ENCODE assay signal across 30 mouse cellular contexts in the genomic region with DNA sequence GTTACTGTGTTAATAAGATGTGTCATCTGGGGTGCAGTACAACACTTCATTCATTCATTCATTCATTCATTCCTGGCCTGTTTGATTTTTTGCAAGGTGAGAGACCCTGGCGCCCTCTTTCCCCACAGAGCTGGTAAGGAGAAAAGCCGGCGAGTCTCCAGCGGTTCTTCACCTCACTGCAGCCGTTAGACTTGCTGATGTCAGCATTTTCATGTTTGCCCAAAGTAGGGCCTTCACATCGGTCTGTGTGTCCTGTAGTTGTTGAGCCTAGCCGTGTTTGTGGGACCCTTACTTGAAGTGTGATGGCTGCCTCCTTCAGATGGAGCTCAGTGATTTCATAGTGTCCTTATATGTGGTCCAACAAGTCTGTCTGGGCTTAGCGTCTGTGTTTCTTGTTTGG. TPM values are rescaled to one million over a fixed set of nuclear protein-coding genes. Genes with fewer than 3 reads are reported as not detected.
DNase-seq lines count a peak whose midpoint lies in the region; ATAC-seq and TF ChIP-seq lines count a peak whose summit lies in the region.
"Had no signal": no experiment of that assay in that cellular context is flagged by ENCODE, and none has a peak within 500 bp of the region (broad histone marks: within the 10 kb centered on the region; RNA-seq: fewer than 3 reads in every experiment).

No protein-coding gene starts in this region.

- no peak for TF ChIP-seq CTCF in forebrain, postnatal 0 days (IDR thresholded peaks at IDR 0.05; ENCODE audit: low read depth)

- H3K9ac ChIP-seq in hindbrain, embryonic 12.5 days, result peak overlapping the region; percentile 9; the same call in 1 of the 2 replicates
- no peak overlapping the region for H3K9ac ChIP-seq in hindbrain, embryonic 16.5 days (ENCODE audit: low read depth, low read length)
- no peak overlapping the region for H3K9ac ChIP-seq in neural tube, embryonic 13.5 days
- H3K9ac ChIP-seq in neural tube, embryonic 15.5 days (replicated peaks), result no peak overlapping the region
- H3K9ac ChIP-seq in forebrain, postnatal 0 days, result no peak overlapping the region
- H3K9ac ChIP-seq: limb, embryonic 15.5 days; liver, embryonic 14.5 days; lung, embryonic 14.5 days had no signal

- peaks cover 45% of the 10 kb centered on the region for H3K4me1 ChIP-seq in hindbrain, embryonic 12.5 days
- H3K4me1 ChIP-seq in hindbrain, embryonic 16.5 days (ENCODE audit: control insufficient read depth, insufficient read depth, low read depth, low read length), result peaks cover 40% of the 10 kb centered on the region
- H3K4me1 ChIP-seq in neural tube, embryonic 13.5 days (replicated peaks), result peaks cover 59% of the 10 kb centered on the region
- H3K4me1 ChIP-seq in neural tube, embryonic 15.5 days, result peaks cover 53% of the 10 kb centered on the region
- H3K4me1 ChIP-seq in forebrain, postnatal 0 days (ENCODE audit: insufficient read depth), result peaks cover 11% of the 10 kb centered on the region

- DNase-seq in forebrain, postnatal 0 days, result no peak
- DNase-seq in left cerebral cortex, adult 8-10 months (ENCODE audit: low spot score in 2 of 2), result no peak
- no peak for DNase-seq in frontal cortex, postnatal 10 days (ENCODE audit: low spot score in 2 of 2)
- DNase-seq: adrenal gland, postnatal 10 days; B cell, adult 2 months; cerebellum, adult 8-10 months; cerebellum, postnatal 36 days; embryo, embryonic 11 days; gastrocnemius, adult 2 months; heart, postnatal 36 days; kidney, adult 8-10 months; kidney, postnatal 10 days; left cerebral cortex, postnatal 4 days; lung, embryonic 14.5 days; right cerebral cortex, postnatal 25 days; spleen, adult 18-20 months had no signal

- ATAC-seq in hindbrain, embryonic 12.5 days (ENCODE audit: low FRiP score), result no peak
- ATAC-seq in hindbrain, embryonic 16.5 days, result no peak
- no peak for ATAC-seq in neural tube, embryonic 13.5 days (ENCODE audit: low read depth)
- ATAC-seq in neural tube, embryonic 15.5 days (ENCODE audit: low FRiP score), result no peak
- no peak for ATAC-seq in forebrain, postnatal 0 days

- H3K4me2 ChIP-seq in hindbrain, embryonic 12.5 days (replicated peaks), result no peak overlapping the region
- no peak overlapping the region for H3K4me2 ChIP-seq in hindbrain, embryonic 16.5 days (ENCODE audit: low read length)
- H3K4me2 ChIP-seq in neural tube, embryonic 13.5 days, result no peak overlapping the region
- no peak overlapping the region for H3K4me2 ChIP-seq in neural tube, embryonic 15.5 days
- no peak overlapping the region for H3K4me2 ChIP-seq in forebrain, postnatal 0 days (ENCODE audit: low read depth)
- H3K4me2 ChIP-seq: limb, embryonic 15.5 days; lung, embryonic 14.5 days had no signal

- H3K4me3 ChIP-seq in hindbrain, embryonic 12.5 days, result no peak overlapping the region
- H3K4me3 ChIP-seq in hindbrain, embryonic 16.5 days (ENCODE audit: low read length), result no peak overlapping the region
- no peak overlapping the region for H3K4me3 ChIP-seq in neural tube, embryonic 13.5 days
- H3K4me3 ChIP-seq in neural tube, embryonic 15.5 days (replicated peaks), result no peak overlapping the region
- no peak overlapping the region for H3K4me3 ChIP-seq in forebrain, postnatal 0 days (ENCODE audit: low read depth, low read length)
- H3K4me3 ChIP-seq: gastrocnemius, adult 2 months; left cerebral cortex, adult 2 months; limb, embryonic 15.5 days had no signal

- no peak overlapping the region for H3K27ac ChIP-seq in hindbrain, embryonic 12.5 days
- H3K27ac ChIP-seq in hindbrain, embryonic 16.5 days (ENCODE audit: low read depth, low read length), result no peak overlapping the region
- 0 out of 2 replicates have a peak overlapping the region, but pooled peaks have one; percentile 4 for H3K27ac ChIP-seq in neural tube, embryonic 13.5 days (replicated peaks)
- no peak overlapping the region; the same call in 1 of the 2 replicates for H3K27ac ChIP-seq in neural tube, embryonic 15.5 days (replicated peaks)
- H3K27ac ChIP-seq in forebrain, postnatal 0 days (ENCODE audit: low read depth, low read length), result peak overlapping the region; percentile 67
- H3K27ac ChIP-seq: gastrocnemius, adult 2 months; left cerebral cortex, adult 2 months; limb, embryonic 15.5 days; liver, embryonic 14.5 days had no signal

- H3K36me3 ChIP-seq in hindbrain, embryonic 12.5 days, result peaks cover 19% of the 10 kb centered on the region
- no peaks in the 10 kb centered on the region for H3K36me3 ChIP-seq in hindbrain, embryonic 16.5 days (ENCODE audit: control insufficient read depth, insufficient read depth, low read length)
- peaks cover 16% of the 10 kb centered on the region for H3K36me3 ChIP-seq in neural tube, embryonic 13.5 days
- H3K36me3 ChIP-seq in neural tube, embryonic 15.5 days, result peaks cover 13% of the 10 kb centered on the region
- peaks cover 14% of the 10 kb centered on the region for H3K36me3 ChIP-seq in forebrain, postnatal 0 days (ENCODE audit: insufficient read depth)

- H3K27me3 ChIP-seq in hindbrain, embryonic 12.5 days, result no peaks in the 10 kb centered on the region
- H3K27me3 ChIP-seq in hindbrain, embryonic 16.5 days (replicated peaks; ENCODE audit: control insufficient read depth, insufficient read depth, low read length), result no peaks in the 10 kb centered on the region
- H3K27me3 ChIP-seq in neural tube, embryonic 13.5 days, result no peaks in the 10 kb centered on the region
- no peaks in the 10 kb centered on the region for H3K27me3 ChIP-seq in neural tube, embryonic 15.5 days (replicated peaks)
- H3K27me3 ChIP-seq in forebrain, postnatal 0 days (ENCODE audit: insufficient read depth, low read length), result no peaks in the 10 kb centered on the region
- H3K27me3 ChIP-seq: limb, embryonic 15.5 days had no signal

- H3K9me3 ChIP-seq in hindbrain, embryonic 12.5 days (replicated peaks), result no peaks in the 10 kb centered on the region
- H3K9me3 ChIP-seq in hindbrain, embryonic 16.5 days (ENCODE audit: control insufficient read depth, low read length), result no peaks in the 10 kb centered on the region
- no peaks in the 10 kb centered on the region for H3K9me3 ChIP-seq in neural tube, embryonic 13.5 days
- H3K9me3 ChIP-seq in neural tube, embryonic 15.5 days (replicated peaks), result no peaks in the 10 kb centered on the region
- no peaks in the 10 kb centered on the region for H3K9me3 ChIP-seq in forebrain, postnatal 0 days (ENCODE audit: low read length)
- H3K9me3 ChIP-seq: limb, embryonic 15.5 days had no signal

- 78% methylated on average over 8 of the region's 8 CpGs for WGBS in hindbrain, embryonic 12.5 days
- 84% methylated on average over 8 of the region's 8 CpGs for WGBS in hindbrain, embryonic 16.5 days
- WGBS in neural tube, embryonic 13.5 days, result 82% methylated on average over 8 of the region's 8 CpGs
- WGBS in neural tube, embryonic 15.5 days, result 88% methylated on average over 8 of the region's 8 CpGs
- WGBS in forebrain, postnatal 0 days, result 86% methylated on average over 8 of the region's 8 CpGs

RNA-seq across cellular contexts. Expression of a gene that starts 20.7 kb away (rescaled TPM):
- polyA plus RNA-seq in hindbrain, embryonic 12.5 days (2016; fragmentation: Nextera tagmentation; extraction: Ambion mirVana), result 48.3 and 57.3 TPM in 2 replicates
- 49.9 and 54.9 TPM in 2 replicates for polyA plus RNA-seq in hindbrain, embryonic 16.5 days (2015; fragmentation: Nextera tagmentation; extraction: Ambion mirVana)
- 59.9 and 60.1 TPM in 2 replicates for polyA plus RNA-seq in neural tube, embryonic 13.5 days (2015; fragmentation: Nextera tagmentation; extraction: Ambion mirVana)
- polyA plus RNA-seq in neural tube, embryonic 15.5 days (2015; fragmentation: Nextera tagmentation; extraction: Ambion mirVana), result 51.1 and 52.8 TPM in 2 replicates
- 37.9 and 44.1 TPM in 2 replicates for total RNA-seq in forebrain, postnatal 0 days (2014; rRNA removed)
- polyA plus RNA-seq in forebrain, postnatal 0 days (2015; fragmentation: Nextera tagmentation; extraction: Ambion mirVana), result 29.3 and 30.0 TPM in 2 replicates
- 10 to 100 TPM; 26.1 to 35.5 (median 27.9) TPM for total RNA-seq in left cerebral cortex, adult 8-10 months (2022)

RNA-seq across cellular contexts. Expression of a gene that starts 25.5 kb away (rescaled TPM):
- polyA plus RNA-seq in hindbrain, embryonic 12.5 days (2016; fragmentation: Nextera tagmentation; extraction: Ambion mirVana), result 0.18 TPM in 1 of 2 replicates, not detected in the other
- 0.25 and 0.40 TPM in 2 replicates for polyA plus RNA-seq in hindbrain, embryonic 16.5 days (2015; fragmentation: Nextera tagmentation; extraction: Ambion mirVana)
- 0.23 and 0.31 TPM in 2 replicates for polyA plus RNA-seq in neural tube, embryonic 13.5 days (2015; fragmentation: Nextera tagmentation; extraction: Ambion mirVana)
- 0.46 and 0.50 TPM in 2 replicates for polyA plus RNA-seq in neural tube, embryonic 15.5 days (2015; fragmentation: Nextera tagmentation; extraction: Ambion mirVana)
- total RNA-seq in forebrain, postnatal 0 days (2014; rRNA removed), result 0.23 TPM in 1 of 2 replicates, not detected in the other
- 0.48 and 0.52 TPM in 2 replicates for polyA plus RNA-seq in forebrain, postnatal 0 days (2015; fragmentation: Nextera tagmentation; extraction: Ambion mirVana)
- under 1 TPM in 1 of 4 experiments, not detected in 3; 0.53 TPM for total RNA-seq in left cerebral cortex, adult 8-10 months (2022)
- total RNA-seq: gastrocnemius, adult 2 months; heart, postnatal 36 days; layer of hippocampus, postnatal 10 days; left cerebral cortex, adult 2 months; megakaryocyte, adult 5-6 weeks; monocyte, adult 5-6 weeks had no signal
- polyA plus RNA-seq: heart, embryonic 14.5 days; intestine, embryonic 14.5 days; limb, embryonic 15.5 days; lung, embryonic 14.5 days; testis, adult 2 months; urinary bladder, adult 2 months had no signal

Comparison
In these comparisons a context has a peak if more than half of its experiments do, and no peak if none do; other contexts are left out.
1. H3K27ac ChIP-seq: peak in neural tube, embryonic 13.5 days (single experiment) and forebrain, postnatal 0 days (single experiment); none in hindbrain, embryonic 12.5 days (single experiment), hindbrain, embryonic 16.5 days (single experiment) and neural tube, embryonic 15.5 days (single experiment).